Mouse (Mus musculus): Measurements from ENCODE around the gene Gsdma2.
A peak's percentile ranks its signal among the peaks of the same experiment; 100 is the strongest.
"Not testable (repeated sequence)": the region's sequence is repeated elsewhere in the genome, so short reads cannot be mapped to it uniquely, and the experiment has no call there.

Gsdma2 gene

DNA sequence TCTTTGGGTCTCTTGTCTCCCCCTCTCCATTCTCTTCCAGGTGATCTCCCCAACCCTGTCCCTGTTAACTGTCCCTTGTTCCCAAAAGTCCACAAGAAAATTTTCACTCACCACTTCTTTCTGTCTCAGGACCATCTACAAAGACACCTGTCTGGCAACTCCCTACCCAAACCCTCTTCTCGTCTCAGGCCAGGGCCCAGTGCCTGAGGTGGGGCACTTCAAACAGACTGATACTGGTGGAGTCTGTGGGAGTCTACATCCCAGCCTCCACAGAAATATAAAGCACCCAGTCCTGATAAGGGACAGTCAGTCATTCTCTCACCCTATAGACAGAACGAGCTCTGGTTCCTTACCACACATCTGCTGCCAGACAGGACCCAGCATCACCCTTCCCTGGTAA lies at the start of gene Gsdma2:
Gene Gsdma2, plus strand, starts transcription at position 301 of the 400 bp plus-strand sequence.
- no peak for DNase-seq

DNA sequence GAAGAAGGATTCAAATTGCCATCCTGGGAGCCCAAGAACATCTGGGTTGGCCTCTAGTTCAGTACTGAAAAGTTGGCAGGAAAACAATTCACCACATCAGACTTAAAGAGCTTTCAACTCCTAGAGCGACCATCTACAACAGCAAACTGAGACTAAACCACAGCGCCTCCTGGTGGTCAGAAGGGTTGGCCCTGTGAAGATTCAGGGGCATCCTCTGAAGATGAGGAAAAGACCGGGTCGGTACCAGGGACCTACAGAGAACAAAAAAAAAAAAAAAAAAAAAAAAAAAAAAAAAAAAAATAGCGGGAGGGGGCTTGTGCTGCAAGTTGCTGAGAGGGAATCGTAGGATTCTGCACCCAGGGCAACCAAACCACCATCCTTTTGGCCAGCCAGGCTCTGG lies 49.2 kb upstream of the Gsdma2 start:
- DNase-seq, result peak; percentile 50 to 83

DNA sequence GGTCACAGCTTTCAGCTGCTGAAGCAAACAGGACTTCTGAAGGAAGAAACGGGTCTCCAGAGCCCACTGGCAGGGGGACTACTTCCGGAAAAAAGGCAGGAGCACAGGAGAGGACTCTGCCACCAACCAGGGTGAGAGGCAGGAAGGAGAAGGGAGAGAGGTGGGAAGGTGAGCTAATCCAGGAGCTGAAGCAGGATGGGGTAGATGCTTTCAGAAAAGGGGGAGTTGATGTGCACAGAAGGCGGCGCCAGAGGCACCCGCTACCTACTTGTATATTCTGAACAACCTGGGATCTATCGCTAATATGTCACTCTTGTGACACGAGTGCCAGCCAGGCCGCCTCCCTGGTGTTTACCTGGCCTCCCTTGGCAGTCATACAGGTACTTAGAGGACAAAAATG lies 48.6 kb upstream of the Gsdma2 start, which contains the start of gene Lrrc3c:
Gene Lrrc3c, plus strand, starts transcription at position 301 of the 400 bp plus-strand sequence.
- DNase-seq, result no peak

DNA sequence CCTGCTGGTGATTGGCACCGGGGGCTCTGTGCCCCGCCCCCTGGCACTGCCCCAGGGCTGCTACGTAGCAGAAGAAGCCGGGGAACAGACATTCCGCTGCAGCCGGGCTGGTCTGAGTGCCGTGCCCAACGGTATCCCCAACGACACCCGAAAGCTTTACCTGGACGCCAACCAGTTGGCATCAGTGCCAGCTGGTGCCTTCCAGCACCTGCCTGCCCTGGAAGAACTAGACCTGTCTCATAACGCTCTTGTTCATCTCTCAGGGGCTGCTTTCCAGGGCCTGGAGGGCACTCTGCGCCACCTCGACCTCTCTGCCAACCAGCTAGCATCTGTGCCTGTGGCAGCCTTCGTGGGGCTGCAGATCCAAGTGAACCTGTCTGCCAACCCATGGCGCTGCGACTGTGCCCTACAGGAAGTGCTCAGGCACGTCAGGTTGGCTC lies 47.7 kb upstream of the Gsdma2 start:
- no peak for DNase-seq

DNA sequence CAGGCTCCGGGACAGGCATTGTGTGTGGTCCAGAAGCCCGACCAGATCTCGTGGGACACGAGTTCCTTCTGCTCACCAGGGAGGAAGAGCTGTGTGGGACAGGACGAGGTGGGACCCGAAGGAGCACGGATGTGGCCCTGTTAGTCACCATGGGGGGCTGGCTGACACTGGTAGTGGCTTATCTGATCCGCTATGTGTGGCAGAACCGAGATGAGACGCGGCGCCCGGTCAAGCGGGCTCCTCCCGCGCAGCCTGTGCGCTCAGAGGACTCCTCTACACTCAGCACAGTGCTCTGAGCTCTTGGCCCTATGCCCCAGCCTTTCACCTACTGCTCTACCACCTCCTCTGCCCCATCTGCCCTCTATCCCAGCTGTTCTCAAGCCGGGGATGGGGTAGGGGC lies 47.3 kb upstream of the Gsdma2 start:
- no peak for DNase-seq

DNA sequence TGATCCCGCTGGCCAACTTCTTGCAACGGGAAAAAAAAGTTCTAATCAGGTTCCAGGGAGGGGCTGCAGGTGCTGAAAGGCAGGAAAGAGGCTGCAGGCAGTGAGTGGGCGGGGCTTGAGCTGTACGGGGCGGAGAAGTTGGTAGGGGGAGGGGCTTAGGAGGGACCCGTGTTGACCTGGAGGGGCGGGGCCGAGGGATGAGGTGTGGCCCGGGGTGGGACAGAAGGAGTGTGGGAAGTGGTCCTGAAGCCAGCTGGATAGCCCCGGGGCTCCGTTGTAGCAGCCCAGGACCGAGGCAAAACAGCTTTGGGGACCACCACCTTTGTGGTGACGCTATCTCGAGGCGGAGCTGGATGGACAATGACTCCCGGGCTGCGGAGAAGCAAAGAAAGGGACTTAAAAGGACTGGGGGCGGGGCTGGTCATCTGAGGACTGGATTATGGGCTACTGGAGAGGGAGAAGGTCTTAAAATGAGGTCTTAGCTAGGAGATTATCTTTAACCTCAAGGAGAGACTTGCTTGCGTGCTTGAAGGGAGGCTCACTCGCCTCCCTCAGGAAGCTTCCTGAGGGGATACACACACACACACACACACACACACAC lies 44.4 kb upstream of the Gsdma2 start:
- peak in 1 of 2 experiments; percentile 44 for DNase-seq

DNA sequence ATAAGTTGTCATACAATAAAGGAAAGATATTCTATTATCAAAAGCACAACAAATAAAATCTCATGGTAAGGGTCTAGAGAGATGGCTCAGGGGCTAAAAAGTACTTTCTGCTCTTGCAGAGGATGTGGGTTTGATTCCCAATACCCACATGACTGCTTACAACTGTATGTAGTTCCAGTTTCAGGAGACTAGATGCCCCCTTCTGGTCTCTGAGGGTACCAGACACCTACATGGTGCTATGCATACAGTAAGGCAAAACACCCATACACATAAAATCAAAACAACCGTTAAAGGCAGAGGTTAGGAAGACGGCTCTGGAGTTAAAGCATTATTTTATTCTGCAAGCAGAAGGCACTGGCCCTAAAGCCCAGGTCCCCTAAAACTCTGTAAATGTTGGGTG lies 42.6 kb upstream of the Gsdma2 start:
- no peak for DNase-seq

DNA sequence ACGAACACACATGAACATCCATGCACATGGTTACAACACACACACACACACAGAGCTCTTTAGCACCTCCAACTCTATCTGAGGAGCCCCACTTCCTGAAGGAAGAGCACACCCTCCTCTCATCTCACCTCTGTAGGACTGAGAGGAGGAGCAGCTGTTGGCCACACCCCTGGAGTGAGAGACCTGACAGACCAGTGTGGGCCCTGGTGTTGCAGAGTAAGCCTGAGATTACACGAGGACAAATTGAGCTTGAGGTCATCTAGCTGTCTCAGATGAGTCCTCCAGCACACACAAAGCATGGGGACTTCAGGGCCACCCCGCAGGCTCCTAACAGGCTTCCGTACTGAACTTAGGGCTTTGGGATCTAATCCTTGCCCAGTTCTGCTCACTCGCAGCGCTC lies 41.6 kb upstream of the Gsdma2 start:
- not testable (repeated sequence) for DNase-seq

DNA sequence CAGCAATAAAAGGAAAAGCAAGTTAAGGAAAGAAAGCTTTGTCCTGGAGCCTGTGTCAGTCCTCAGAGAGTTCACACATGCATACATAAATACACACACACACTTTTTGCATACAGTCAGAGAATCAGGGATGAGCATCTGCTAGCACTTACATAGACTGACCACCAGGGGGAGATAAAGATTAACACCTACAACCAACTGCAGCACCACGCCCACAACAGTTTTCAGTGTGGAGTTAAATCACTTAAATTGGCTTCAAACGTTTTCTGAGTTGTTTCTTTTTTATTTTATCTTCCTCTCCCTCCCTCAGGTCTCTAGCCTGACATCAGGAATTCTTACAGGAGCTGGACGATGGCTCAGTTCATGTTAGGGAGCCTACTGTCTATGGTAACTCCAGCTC lies 39.8 kb upstream of the Gsdma2 start:
- peak; percentile 51 to 52 for DNase-seq

DNA sequence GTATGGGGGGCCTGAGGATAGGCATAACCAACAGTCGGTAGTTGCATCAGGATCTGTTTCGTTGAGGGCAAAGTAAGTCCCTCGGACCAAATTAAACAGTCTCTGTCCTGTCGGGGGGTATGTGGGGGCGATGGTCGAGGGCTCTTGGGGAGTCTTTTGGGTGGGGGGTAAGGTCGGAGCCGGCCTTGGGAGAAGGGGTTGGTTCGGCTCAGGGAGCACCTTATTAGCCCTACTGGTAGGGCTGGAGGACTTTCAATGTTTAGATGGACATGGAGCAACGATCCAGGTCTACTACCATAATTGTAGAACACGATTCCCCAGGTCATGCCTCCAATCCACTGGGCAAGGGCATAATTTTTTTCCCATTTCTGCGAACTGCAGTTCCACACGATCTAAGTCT lies 25.8 kb upstream of the Gsdma2 start:
- no peak for DNase-seq

DNA sequence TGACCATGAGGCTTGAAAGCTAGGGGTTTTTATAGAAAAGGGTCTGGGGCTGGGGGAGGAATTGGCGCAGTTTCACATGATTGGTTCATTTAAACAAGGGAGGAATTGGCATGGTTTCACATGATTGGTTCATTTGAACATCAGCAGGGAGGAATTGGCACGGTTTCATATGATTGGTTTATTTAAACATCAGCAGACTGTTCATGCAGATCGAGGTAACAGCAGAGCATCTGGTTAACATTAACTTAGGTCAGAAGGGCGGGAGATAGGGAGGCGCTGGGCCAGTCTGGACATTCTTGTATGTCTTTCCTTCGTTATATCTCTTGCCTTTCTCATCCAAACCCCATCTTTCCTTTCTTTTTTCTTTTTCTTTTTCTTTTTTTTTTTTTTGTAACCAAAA lies 22.6 kb upstream of the Gsdma2 start:
- DNase-seq, result peak in 1 of 2 experiments; percentile 11

DNA sequence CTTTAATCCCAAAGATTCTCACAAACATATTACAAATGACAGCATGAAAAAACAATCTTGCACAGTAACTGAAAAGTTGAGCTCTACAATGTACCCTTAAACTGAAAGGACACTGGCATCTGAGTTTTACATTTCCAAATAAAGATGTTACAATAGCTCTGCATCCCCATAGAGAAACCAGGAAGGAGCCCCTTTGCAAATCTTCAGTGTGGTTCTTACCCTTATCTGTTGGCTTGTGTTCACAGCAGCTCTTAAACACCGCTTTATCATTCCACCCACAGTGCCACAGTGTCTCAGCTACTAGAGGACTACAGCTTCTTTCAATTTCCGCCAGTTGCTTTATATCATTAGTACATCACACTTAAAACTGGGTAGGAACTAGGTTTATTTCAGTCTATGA lies 22.2 kb upstream of the Gsdma2 start:
- DNase-seq, result not testable (repeated sequence)

DNA sequence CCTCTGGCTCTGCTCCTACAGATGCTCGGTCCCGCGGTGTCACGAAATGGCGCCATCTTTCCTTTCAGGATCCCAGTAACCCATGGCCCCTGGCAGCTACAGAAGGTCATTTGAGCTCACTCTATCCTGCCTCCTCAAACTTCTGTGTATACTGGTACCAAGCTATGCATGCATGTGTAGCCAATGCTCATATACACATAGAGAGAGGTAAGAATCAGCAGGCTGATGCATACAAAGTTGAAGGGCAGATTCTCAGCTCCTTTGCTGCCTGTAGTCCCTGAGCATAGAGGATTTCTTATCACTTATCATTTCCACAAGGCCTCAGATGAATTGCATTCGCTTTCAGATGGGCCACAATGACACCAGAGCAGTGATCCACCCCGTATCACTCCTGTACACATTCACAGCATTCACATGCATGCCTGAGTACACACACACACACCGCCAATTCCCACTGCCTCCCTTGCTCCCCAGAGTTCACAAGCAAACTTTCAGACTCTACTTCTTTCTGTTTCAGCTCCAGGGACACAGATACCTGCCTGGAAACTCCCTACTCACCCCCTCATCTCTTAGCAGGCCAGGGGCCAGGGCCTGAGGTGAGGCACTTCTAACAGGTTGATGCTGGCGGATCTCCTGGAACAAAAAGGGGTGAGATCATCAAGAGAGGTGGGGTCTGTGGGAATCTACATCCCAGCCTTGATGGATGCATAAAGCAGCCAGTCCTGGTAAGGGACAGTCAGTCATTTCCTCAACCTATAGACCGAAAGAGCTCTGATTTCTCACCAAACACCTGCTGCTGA lies 20.7 kb upstream of the Gsdma2 start, which contains the start of the genes Gm12355 and Gsdma3:
Gene Gm12355, minus strand, starts transcription at position 51 of the 800 bp plus-strand sequence.
Gene Gsdma3, plus strand, starts transcription at position 750 of the 800 bp plus-strand sequence.
- DNase-seq, result no peak

DNA sequence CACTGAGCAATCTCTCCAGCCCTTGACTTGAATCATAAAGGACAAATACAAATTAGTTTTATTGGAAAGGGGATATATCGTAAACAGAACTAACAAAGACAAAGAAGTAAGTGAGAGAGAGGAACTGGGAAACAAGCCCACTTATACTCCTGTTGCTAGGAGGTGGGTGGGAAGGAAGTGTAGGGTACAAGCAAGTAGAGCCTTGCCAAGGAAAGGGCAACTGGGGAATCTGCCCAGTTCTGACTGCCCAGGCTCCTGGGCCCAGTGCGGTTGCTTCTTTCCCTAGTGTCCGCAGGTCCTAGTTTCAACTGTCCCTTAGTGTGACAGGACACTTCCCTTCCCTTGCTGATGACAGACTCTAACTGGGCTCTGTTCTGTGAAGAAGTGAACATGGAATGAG lies 17.9 kb upstream of the Gsdma2 start:
- DNase-seq, result no peak

DNA sequence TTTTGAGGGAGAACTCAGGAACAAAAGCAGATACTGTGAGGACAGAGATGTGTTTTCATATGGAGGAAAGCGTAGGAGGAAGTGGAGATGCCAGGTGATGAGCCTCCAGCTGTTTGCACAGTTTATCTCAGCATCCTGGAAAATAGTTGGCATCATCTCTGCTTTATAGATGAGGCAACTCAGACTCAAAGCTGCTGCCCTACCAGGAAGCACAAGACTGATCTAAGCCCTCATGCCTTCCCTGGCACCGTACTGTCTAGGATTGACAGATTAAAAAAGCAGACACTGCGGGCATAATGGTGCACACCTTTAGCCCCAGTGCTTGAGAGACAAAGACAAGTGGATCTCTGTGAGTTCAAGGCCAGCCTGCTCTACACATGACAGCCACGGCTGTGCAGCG lies 15.9 kb upstream of the Gsdma2 start:
- DNase-seq, result no peak

DNA sequence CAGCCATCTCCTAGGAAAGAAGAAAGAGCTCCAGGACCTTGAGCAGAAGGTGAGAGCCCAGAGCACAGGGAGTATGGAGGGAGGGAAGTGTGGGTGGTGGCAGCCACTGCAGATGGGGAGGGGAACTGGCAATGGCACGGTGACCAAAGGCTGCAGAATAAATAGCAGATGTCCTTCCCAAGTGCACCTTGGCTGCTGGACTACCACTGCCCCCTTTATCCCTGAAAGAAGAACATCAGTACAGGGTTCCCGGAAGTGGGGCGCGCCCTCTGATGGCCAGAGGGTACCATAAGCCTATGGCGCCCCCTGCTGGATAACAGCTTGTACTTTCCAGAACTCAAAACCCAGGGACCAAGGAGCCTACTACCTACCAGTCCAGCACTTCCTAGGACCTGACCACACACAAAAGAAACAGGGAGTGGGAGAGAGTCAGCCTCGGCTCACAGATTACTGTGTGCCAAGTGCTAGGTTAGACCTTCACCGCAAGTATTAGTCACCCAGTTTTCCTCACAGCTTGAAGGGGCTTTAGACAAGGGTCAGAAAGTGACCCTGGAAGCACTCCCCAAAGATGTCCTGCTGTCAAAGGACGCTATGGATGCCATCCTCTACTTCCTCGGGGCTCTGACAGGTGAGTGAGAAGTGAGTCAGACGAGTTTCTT lies 11.1 kb upstream of the Gsdma2 start:
- peak; percentile 9 to 54 for DNase-seq

DNA sequence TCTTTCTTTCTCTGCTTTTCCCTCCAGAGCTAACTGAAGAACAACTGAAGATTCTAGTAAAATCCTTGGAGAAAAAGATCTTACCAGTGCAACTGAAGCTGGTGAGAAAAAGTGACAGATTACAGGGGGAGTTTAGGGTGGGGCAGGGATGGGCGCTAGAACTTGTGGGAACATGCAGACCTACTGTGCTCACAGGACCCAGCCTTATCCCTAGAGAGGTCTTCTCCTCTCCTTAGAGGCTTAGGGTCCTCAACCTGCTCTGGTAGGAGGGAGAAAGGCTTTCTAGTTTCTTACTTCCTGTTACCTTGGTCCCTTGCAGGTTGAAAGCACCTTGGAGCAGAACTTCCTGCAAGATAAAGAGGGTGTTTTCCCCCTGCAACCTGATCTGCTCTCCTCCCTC lies 9.1 kb upstream of the Gsdma2 start:
- DNase-seq, result no peak

DNA sequence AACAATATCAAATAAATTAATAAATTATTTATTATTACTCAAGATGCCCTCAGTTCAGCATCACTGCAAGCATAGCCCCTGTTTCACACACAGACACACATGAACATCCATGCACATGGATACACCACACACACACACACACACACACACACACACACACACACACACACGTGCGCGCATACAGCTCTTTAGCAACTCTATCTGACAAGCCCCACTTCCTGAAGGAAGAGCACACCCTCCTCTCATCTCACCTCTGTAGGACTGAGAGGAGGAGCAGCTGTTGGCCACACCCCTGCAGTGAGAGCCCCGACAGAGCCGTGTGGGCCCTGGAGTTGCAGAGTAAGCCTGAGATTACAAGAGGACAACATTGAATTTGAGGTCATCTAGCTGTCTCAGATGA lies 6.5 kb upstream of the Gsdma2 start:
- DNase-seq, result no peak

DNA sequence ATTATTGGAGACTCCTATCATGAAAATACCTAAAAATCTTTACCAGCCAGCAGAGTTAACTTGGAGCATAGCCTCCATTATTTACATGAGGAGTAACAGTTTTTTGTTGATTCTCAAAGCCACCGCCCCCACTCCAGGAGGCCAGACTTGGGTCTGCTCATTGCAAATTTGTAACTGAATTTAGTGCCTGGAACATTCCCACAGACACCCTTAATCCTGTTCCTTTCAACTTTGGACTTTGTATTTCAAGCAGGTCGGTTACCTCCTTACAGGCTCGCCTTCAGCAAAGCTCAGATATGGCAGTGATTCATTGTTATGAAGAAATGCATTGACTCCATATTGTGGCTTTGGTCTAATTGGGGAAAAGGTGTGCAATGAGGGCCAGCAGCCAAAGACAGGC lies 1.8 kb upstream of the Gsdma2 start:
- peak; percentile 40 to 45 for DNase-seq

DNA sequence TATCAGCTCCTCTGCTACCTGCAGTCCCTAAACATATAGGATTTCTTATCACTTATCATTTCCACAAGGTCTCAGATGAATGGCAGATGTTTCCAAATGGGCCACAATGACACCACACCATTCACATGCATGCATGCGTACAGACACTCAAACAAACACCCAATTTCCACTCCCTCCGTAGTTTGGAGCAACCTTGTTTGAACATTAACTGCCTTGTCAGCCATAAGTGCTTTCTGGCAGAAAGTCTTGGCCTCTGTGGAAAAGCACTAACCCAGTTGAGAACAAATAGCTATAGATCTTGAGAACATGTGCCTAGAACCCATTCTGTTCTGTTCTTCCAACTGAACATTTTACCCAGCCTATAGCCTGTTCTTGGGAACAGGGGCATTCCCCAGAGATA lies 613 bp upstream of the Gsdma2 start:
- DNase-seq, result peak; percentile 34 to 45

DNA sequence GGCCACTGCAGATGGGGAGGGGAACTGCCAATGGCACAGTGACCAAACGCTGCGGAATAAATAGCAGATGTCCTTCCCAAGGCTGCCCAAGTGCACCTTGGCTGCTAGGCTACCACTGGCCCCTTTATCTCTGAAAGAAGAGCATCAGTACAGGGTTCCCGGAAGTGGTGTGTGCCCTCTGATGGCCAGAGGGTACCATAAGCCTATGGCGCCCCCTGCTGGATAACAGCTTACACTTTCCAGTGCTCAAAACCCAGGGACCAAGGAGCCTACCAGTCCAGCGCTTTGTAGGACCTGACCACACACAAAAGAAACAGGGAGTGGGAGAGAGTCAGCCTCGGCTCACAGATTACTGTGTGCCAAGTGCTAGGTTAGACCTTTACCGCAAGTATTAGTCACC lies 8.5 kb downstream of the Gsdma2 start:
- peak; percentile 44 to 75 for DNase-seq

DNA sequence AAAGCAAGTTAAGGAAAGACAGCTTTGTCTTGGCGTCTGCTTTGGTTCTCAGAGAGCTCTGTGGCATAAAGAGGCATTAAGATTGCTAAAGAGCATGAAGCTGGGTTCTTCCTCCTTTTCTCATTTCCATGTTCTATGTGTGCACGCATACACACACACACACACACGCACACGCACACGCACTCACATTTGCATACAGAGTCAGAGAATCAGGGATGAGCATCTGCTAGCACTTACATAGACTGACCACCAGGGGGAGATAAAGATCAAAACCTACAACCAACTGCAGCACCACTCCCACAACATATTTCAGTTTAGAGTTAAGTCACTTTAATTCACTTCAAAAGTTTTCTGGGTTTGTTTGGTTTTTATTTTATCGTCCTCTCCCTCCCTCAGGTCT lies 14.0 kb downstream of the Gsdma2 start:
- DNase-seq, result peak; percentile 32 to 44

DNA sequence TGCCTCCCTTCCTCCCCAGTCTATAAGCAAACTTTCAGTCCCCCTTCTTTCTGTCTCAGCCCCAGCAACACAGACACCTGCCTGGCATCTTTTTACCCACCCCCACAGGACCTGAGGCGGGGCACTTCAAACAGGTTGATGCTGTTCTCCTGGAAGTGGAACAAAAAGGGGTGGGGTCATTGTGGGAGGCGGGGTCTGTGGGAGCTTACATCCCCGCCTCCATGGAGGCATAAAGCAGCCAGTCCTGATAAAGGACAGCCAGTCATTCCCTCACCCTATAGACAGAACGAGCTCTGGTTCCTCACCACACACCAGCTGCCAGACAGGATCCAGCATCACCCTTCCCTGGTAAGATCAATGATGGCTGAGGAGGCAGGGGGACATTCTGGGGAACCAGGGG lies 17.5 kb downstream of the Gsdma2 start, which contains the start of gene Gsdma:
Gene Gsdma, plus strand, starts transcription at position 261 of the 400 bp plus-strand sequence.
- no peak for DNase-seq

DNA sequence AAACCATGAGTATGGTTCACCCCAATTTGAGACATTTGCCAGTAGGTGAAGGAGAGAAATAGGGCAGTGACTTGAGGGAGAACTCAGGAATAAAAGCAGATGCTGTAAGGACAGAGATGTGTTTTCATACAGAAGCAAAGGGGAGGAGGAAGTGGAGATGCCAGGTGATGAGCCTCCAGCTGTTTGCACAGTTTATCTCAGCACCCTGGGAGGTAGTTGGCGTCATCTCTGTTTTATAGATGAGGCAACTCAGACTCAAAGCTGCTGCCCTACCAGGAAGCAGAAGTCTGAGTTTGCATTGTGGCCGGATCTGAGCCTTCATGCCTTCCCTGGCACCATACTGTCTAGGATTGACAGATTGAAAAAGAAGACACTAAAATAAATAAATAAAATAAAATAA lies 22.4 kb downstream of the Gsdma2 start:
- no peak for DNase-seq

Measured in kidney, postnatal 36 days (tissue).